Mouse (Mus musculus): Measurements from ENCODE around the gene Syt3. TPM values are rescaled to one million over a fixed set of nuclear protein-coding genes. Genes with fewer than 3 reads are reported as not detected.

The Syt3 gene
- 0.02 and 0.04 TPM in 2 replicates for polyA plus RNA-seq (2012; rRNA removed)

DNA sequence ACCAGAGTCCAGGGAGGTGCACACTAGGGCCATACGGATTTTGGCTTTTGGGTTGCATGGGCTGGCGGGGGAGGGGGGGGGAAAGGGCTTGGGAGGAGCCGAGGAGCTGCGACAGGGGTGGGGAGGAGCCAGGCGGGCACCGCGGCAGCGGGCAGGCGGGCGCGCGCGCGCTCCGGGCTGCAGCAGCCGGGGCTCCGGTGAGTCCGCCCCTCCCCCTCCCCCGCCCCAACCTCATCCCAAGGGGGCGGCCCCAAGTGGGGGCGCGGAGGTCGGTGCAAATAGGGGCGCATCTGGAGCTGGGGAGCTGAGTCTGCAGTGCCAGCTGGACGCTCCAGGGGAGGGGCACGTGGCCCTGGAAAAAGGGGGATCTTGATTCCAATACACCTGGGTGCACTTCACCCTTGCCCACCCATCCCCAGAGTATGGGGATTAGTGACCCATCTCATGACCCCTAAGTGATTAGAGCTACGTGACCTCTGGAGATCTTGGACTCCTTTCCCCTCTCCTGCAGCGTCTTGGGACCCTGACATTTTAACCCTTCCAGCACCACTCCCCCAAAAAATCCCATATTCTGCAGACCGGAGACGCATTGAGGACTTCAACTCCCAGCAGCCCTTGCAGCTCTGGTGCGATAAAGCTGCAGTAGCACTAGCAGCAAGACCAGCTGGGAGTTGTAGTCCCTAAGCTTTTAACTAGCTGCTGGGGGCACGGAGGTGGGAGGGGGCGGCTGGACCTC lies at the start of gene Syt3:
Syt3 (plus strand) TSS at position 123 of the 736 bp plus-strand sequence.

GRCm38 (mm10) chr7:44385720-44386119 lies 1.8 kb downstream of the Syt3 start, which contains the start of gene 1700008O03Rik:
Gene 1700008O03Rik, minus strand, starts transcription at chr7:44385820.

GRCm38 (mm10) chr7:44428968-44429521 lies 45.1 kb downstream of the Syt3 start, which contains the start of gene Lrrc4b:
Gene Lrrc4b, plus strand, starts transcription at chr7:44429018.

Other genes starting within 250 kb of the Syt3 start
- gene Klk1b16, start 247.3 kb upstream of the Syt3 start, polyA plus RNA-seq (2012; rRNA removed): not detected in 2 replicates
- not detected in 2 replicates for gene Klk1b24, start 195.9 kb upstream of the Syt3 start, polyA plus RNA-seq (2012; rRNA removed)
- gene Klk1b3, start 185.9 kb upstream of the Syt3 start, polyA plus RNA-seq (2012; rRNA removed): not detected in 2 replicates
- 0.13 and 0.50 TPM in 2 replicates for gene Klk1b4, start 176.7 kb upstream of the Syt3 start, polyA plus RNA-seq (2012; rRNA removed)
- gene Klk1b5, start 168.2 kb upstream of the Syt3 start, polyA plus RNA-seq (2012; rRNA removed): not detected in 2 replicates
- gene Klk1, start 158.7 kb upstream of the Syt3 start, polyA plus RNA-seq (2012; rRNA removed): 0.08 and 0.67 TPM in 2 replicates
- not detected in 2 replicates for gene Gm36864, start 147.9 kb upstream of the Syt3 start, polyA plus RNA-seq (2012; rRNA removed)
- 0.71 TPM in 2 replicates for gene 1700028J19Rik, start 137.4 kb upstream of the Syt3 start, polyA plus RNA-seq (2012; rRNA removed)
- gene 2410002F23Rik, start 137.4 kb upstream of the Syt3 start, polyA plus RNA-seq (2012; rRNA removed): 33.2 and 37.0 TPM in 2 replicates
- not detected in 2 replicates for gene Acp4, start 126.7 kb upstream of the Syt3 start, polyA plus RNA-seq (2012; rRNA removed)
- not detected in 2 replicates for gene Gm15517, start 122.7 kb upstream of the Syt3 start, polyA plus RNA-seq (2012; rRNA removed)
- gene Clec11a, start 77.2 kb upstream of the Syt3 start, polyA plus RNA-seq (2012; rRNA removed): 0.78 and 0.94 TPM in 2 replicates
- gene Shank1, start 73.8 kb upstream of the Syt3 start, polyA plus RNA-seq (2012; rRNA removed): 0.02 and 0.04 TPM in 2 replicates
- 0.19 and 0.22 TPM in 2 replicates for gene 1700008O03Rik, start 1.7 kb downstream of the Syt3 start, polyA plus RNA-seq (2012; rRNA removed)
- 0.02 TPM in 1 of 2 replicates, not detected in the other for gene Lrrc4b, start 44.9 kb downstream of the Syt3 start, polyA plus RNA-seq (2012; rRNA removed)
- 52.0 and 53.0 TPM in 2 replicates for gene Aspdh, start 81.3 kb downstream of the Syt3 start, polyA plus RNA-seq (2012; rRNA removed)
- 121 and 139 TPM in 2 replicates for gene Josd2, start 83.9 kb downstream of the Syt3 start, polyA plus RNA-seq (2012; rRNA removed)
- gene Emc10, start 112.4 kb downstream of the Syt3 start, polyA plus RNA-seq (2012; rRNA removed): 45.3 and 47.9 TPM in 2 replicates
- gene Fam71e1, start 112.5 kb downstream of the Syt3 start, polyA plus RNA-seq (2012; rRNA removed): 1.9 and 2.3 TPM in 2 replicates
- gene Mybpc2, start 140.6 kb downstream of the Syt3 start, polyA plus RNA-seq (2012; rRNA removed): 0.13 and 0.14 TPM in 2 replicates
- gene Spib, start 148.0 kb downstream of the Syt3 start, polyA plus RNA-seq (2012; rRNA removed): 4.1 and 5.5 TPM in 2 replicates
- 24.7 and 28.8 TPM in 2 replicates for gene Pold1, start 164.7 kb downstream of the Syt3 start, polyA plus RNA-seq (2012; rRNA removed)
- gene Nr1h2, start 169.8 kb downstream of the Syt3 start, polyA plus RNA-seq (2012; rRNA removed): 32.8 and 37.0 TPM in 2 replicates
- 12.1 and 13.7 TPM in 2 replicates for gene Napsa, start 188.3 kb downstream of the Syt3 start, polyA plus RNA-seq (2012; rRNA removed)
- 0.36 TPM in 2 replicates for gene Kcnc3, start 206.6 kb downstream of the Syt3 start, polyA plus RNA-seq (2012; rRNA removed)

All from liver, embryonic 18 days (tissue).